Mouse (Mus musculus): Measurements from ENCODE around the gene Sgip1. TPM values are rescaled to one million over a fixed set of nuclear protein-coding genes. Genes with fewer than 3 reads are reported as not detected.

The Sgip1 gene
- polyA plus RNA-seq, 1 experiment from 2014 or later = 54.8 TPM

Other genes with a start within 250 kb of the Sgip1 start
- gene Tctex1d1, start 237.3 kb downstream of the Sgip1 start, polyA plus RNA-seq (2015; fragmentation: Nextera tagmentation; extraction: Ambion mirVana) = 0.91 and 1.9 TPM in 2 replicates

Measured in neural tube, embryonic 13.5 days (tissue).